Mouse (Mus musculus) cerebellum, adult 8-10 months (tissue): Measurements from ENCODE around the gene Gas2.

Experiments used
- DNase-seq: peaks from one replicate; pipeline ENCODE4 v3.0.0; 2022

Gas2 gene

GRCm38 (mm10) chr7:51885345-51885744, 23.5 kb downstream of the Gas2 start:
- DNase-seq, result no peak

GRCm38 (mm10) chr7:51887678-51888567, 26.1 kb downstream of the Gas2 start:
- DNase-seq, result no peak

- no peak for DNase-seq
Observed at GRCm38 (mm10) chr7:51889601-51890000, 27.8 kb downstream of the Gas2 start.

- no peak for DNase-seq
Observed at GRCm38 (mm10) chr7:51892224-51892965, 30.6 kb downstream of the Gas2 start.

GRCm38 (mm10) chr7:51893008-51893407, 31.2 kb downstream of the Gas2 start:
- no peak for DNase-seq

- no peak for DNase-seq
Observed at GRCm38 (mm10) chr7:51894133-51894801, 32.5 kb downstream of the Gas2 start.

- no peak for DNase-seq
Observed at GRCm38 (mm10) chr7:51894939-51895338, 33.1 kb downstream of the Gas2 start.

- no peak for DNase-seq
Observed at GRCm38 (mm10) chr7:51899066-51899465, 37.3 kb downstream of the Gas2 start.

- DNase-seq, result no peak
Observed at GRCm38 (mm10) chr7:51913292-51914050, 51.7 kb downstream of the Gas2 start.

- no peak for DNase-seq
Observed at GRCm38 (mm10) chr7:51914132-51914531, 52.3 kb downstream of the Gas2 start.

- no peak for DNase-seq
Observed at GRCm38 (mm10) chr7:51928761-51929519, 67.1 kb downstream of the Gas2 start.

GRCm38 (mm10) chr7:51931217-51931616, 69.4 kb downstream of the Gas2 start:
- no peak for DNase-seq

GRCm38 (mm10) chr7:51937337-51937736, 75.5 kb downstream of the Gas2 start:
- DNase-seq, result no peak

GRCm38 (mm10) chr7:51940461-51940860, 78.6 kb downstream of the Gas2 start:
- DNase-seq, result no peak

- DNase-seq, result no peak
Observed at GRCm38 (mm10) chr7:51955424-51956041, 93.7 kb downstream of the Gas2 start.

GRCm38 (mm10) chr7:51957766-51958165, 96.0 kb downstream of the Gas2 start:
- DNase-seq, result no peak

- no peak for DNase-seq
Observed at GRCm38 (mm10) chr7:51960698-51961374, 99.0 kb downstream of the Gas2 start.

GRCm38 (mm10) chr7:51962219-51962952, 100.6 kb downstream of the Gas2 start:
- DNase-seq, result no peak

GRCm38 (mm10) chr7:51964681-51965080, 102.9 kb downstream of the Gas2 start:
- DNase-seq, result no peak

GRCm38 (mm10) chr7:51967581-51967980, 105.8 kb downstream of the Gas2 start:
- no peak for DNase-seq
